Mouse (Mus musculus) lung, adult 2 months (tissue): ENCODE results near the gene Napepld. TPM values are rescaled to one million over a fixed set of nuclear protein-coding genes. Genes with fewer than 3 reads are reported as not detected.
A peak's percentile ranks its signal among the peaks of the same experiment; 100 is the strongest.
"Not testable (repeated sequence)": the region's sequence is repeated elsewhere in the genome, so short reads cannot be mapped to it uniquely, and the experiment has no call there.

ENCODE experiments used
- DNase-seq: peaks from one replicate; pipeline ENCODE4 v3.0.0; 2022
- H3K4me1 ChIP-seq: fragments of 200-500 bp; 2 replicates; pipeline ENCODE4 v1.6.1; 2011; ENCODE audit warnings: low read length; ENCODE audit not compliant: control insufficient read depth, insufficient read depth
- H3K4me3 ChIP-seq: fragments of 200-500 bp; replicated peaks from 2 replicates; pipeline ENCODE3; 2011; ENCODE audit warnings: low read depth, mild to moderate bottlenecking, control low read depth, low read length; ENCODE audit errors: extremely low read depth
- CTCF ChIP-seq: fragments of 200-500 bp; IDR thresholded peaks from 2 replicates; pipeline ENCODE4 v1.5.1; 2011; ENCODE audit warnings: mild to moderate bottlenecking, low read length, control low read depth; ENCODE audit not compliant: insufficient read depth
- POLR2A ChIP-seq: fragments of 200-500 bp; IDR thresholded peaks from 2 replicates; pipeline ENCODE4 v1.6.1; 2011; ENCODE audit warnings: low read depth, mild to moderate bottlenecking, control low read depth, low read length, borderline replicate concordance; ENCODE audit errors: extremely low read depth
- WGBS: fragments of 180-500 bp; shearing (Covaris S2); methylation state at CpG from one replicate; pipeline ENCODE4 v1.1.7; 2018; 5-methylcytosine and 5-hydroxymethylcytosine counted together
- polyA plus RNA-seq: library from polyadenylated mRNA; depleted of rRNA; stranded (reverse); fragments of >200 nt; gene quantifications from 2 replicates; pipeline ENCODE4 v1.2.3, GENCODE M21; 2012

Napepld gene
- polyA plus RNA-seq, 1 experiment = 3.6 TPM

- TF ChIP-seq POLR2A (no peak), CTCF (no peak)
- H3K4me1 ChIP-seq = no peaks in the 10 kb centered on the region
- 59% methylated on average over 13 of the region's 13 CpGs for WGBS
- DNase-seq = no peak
- no peak overlapping the region for H3K4me3 ChIP-seq
Observed at GRCm38 (mm10) chr5:21712127-21712715, 11.0 kb upstream of the Napepld start.

GRCm38 (mm10) chr5:21708011-21708410 is 6.8 kb upstream of the Napepld start:
- not testable (repeated sequence) for H3K4me3 ChIP-seq, H3K4me1 ChIP-seq, DNase-seq
- WGBS = 84% methylated on average over 8 of the region's 8 CpGs

DNA sequence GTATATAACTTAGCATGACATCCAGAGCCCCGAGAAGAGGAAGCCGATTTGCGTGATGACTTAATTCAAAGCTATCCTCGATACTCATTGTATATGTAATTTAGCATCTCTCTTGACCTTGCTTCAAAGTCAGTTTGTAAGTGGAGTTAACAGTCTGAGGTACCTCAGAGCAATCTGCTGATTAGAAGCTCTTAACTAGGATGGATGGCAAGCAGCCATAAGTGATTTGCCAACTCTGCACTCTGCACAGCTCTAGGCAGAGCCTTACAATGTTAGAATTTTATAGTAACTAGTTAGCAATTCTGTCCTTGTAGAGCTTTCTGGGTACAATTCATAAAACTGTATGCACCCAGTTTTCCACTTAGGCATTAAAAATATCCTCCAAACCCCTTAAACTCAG is 5.3 kb upstream of the Napepld start:
- DNase-seq = no peak
- Histone ChIP-seq H3K4me1 (no peaks in the 10 kb centered on the region; the same call in 1 of the 2 replicates), H3K4me3 (no peak overlapping the region)
- TF ChIP-seq POLR2A (no peak), CTCF (no peak)
- 80% methylated on average over 4 of the region's 4 CpGs for WGBS

DNA sequence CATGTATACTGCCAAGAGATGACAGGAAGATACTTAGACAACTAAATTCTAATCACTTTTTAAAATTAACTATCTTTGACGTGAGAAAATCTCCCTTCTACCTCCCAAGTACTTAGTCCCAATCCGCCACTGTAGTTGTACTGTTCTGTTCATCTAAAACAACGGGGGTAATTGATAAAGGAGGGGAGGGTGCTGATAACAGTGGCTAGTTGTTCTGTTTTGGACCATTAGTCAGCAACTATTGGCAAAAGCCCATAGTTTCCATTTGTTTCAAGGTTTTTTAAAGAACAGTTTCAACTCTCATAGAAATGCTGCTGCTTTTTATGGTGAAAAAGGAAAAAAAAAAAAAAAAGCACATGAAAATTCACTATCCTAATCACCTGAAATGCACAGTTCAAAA is 2.5 kb upstream of the Napepld start:
- no peaks in the 10 kb centered on the region; the same call in 1 of the 2 replicates for H3K4me1 ChIP-seq
- no peak overlapping the region for H3K4me3 ChIP-seq
- WGBS = 77% methylated on average over 3 of the region's 3 CpGs
- no peak for DNase-seq
- TF ChIP-seq POLR2A = no peak
- TF ChIP-seq CTCF = no peak

- WGBS = 56% methylated on average over 6 of the region's 6 CpGs
- H3K4me1 ChIP-seq = no peaks in the 10 kb centered on the region; the same call in 1 of the 2 replicates
Observed at GRCm38 (mm10) chr5:21702873-21703475, 1.8 kb upstream of the Napepld start.

DNA sequence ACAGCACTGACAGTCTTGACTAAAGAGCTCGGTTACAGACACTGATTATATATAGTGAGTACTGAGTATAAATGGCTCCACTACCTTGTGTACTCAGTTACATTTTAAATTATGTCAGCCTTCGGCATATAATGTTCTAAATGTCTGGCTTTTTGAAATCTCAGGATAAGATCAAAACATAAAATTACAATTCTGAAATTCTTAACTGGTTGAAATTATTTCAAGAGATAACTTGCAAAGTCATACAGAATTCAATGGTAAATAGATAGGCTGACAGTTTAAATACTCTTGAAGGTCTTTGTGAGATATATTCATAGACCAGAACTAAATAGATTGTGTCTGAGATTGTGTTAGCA is 791 bp upstream of the Napepld start:
- H3K4me3 ChIP-seq = peak overlapping the region; percentile 91
- 46% methylated on average over 2 of the region's 2 CpGs for WGBS
- H3K4me1 ChIP-seq = no peaks in the 10 kb centered on the region; the same call in 1 of the 2 replicates
- TF ChIP-seq CTCF (no peak), POLR2A (no peak)
- DNase-seq = no peak

More at GRCm38 (mm10) chr5:21702873-21703475, 1.8 kb upstream of the Napepld start:
- H3K4me3 ChIP-seq = no peak overlapping the region
- DNase-seq = no peak
- no peak for TF ChIP-seq POLR2A
- no peak for TF ChIP-seq CTCF

DNA sequence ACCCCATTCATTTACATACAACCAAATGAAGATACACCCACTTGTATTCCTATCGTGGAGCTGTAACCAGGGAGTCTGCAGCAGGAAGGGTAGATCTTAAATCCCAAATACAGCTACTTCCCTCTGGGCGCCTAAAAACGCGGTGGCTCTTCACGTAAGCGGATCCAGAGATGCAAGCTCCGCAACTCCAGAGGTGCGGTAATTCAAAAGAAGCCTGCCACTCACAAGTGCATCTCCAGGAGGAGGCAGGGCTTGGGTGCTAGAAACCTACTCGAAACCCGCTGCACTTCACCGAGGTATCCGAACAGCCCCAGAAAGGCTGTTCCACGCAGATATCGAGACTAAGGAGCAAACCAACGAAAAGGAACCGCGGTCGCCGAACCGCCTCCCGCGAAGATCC is 262 bp downstream of the Napepld start:
- WGBS = under 1% methylated on average over 22 of the region's 22 CpGs
- H3K4me3 ChIP-seq = peak overlapping the region; percentile 93
- H3K4me1 ChIP-seq = no peaks in the 10 kb centered on the region; the same call in 1 of the 2 replicates
- no peak for DNase-seq
- TF ChIP-seq POLR2A (no peak), CTCF (no peak)

DNA sequence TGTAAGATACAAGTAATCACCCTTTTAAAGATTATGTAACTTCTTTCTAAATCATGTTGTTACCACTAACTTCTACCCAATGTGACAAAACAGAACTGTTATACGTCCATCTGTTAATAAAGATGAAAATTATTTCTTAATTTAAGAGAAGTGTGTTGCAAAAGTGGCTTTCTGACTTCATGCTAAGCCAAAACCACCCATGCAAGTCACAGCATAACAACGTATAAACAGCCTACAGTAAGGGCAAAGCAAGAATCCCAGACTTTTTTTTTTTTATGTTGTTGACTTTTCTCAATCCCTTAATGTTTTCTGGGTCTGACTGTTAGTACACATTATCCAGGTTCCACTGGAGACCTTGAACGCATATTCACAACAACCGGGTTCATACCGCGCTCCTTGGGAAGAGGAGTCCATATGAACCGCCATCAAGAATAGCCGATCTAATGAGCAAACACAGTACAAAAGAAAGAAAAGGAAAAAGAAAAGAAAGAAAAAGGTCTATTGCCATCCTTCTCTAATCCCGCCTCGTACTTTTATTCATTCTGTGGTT is 849 bp downstream of the Napepld start:
- WGBS = 25% methylated on average over 10 of the region's 10 CpGs
- TF ChIP-seq POLR2A (no peak), CTCF (no peak)
- Histone ChIP-seq H3K4me1 (no peaks in the 10 kb centered on the region; the same call in 1 of the 2 replicates), H3K4me3 (no peak overlapping the region)
- DNase-seq = no peak

- not testable (repeated sequence) for DNase-seq, H3K4me3 ChIP-seq, H3K4me1 ChIP-seq
- 79% methylated on average over 3 of the region's 3 CpGs for WGBS
Observed at GRCm38 (mm10) chr5:21699555-21699954, 1.6 kb downstream of the Napepld start.

DNA sequence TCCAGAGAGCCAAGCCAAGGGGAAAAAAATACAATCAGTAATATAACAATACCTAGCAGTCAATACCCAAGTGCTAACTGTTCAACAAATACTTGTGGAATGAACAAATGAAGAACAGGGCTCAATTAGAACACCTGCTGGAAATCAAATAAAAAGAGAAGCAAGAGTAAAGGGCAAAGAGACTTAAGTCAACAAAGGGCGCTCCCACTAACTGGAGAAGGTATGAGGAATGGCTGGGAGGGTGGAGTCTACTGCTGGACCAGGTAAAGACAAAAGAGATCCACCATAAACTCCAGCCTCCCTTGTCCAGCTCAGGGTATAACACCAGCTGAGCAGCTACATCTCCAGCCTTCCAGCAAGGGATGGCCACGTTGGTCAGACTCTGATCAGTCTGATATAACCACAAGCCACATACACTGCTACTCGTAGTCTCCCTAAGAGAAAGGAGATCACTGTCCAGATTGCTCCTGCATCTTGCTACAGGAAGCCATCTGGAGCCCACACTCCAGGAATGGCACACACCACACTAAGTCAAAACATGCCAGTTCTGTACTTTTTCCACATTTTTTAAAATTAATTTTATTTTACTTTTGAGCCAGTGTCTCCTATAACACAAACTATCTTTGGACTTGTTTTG is 6.2 kb downstream of the Napepld start:
- H3K4me3 ChIP-seq = no peak overlapping the region
- WGBS = 68% methylated on average over 3 of the region's 3 CpGs
- no peak for DNase-seq
- H3K4me1 ChIP-seq = no peaks in the 10 kb centered on the region; the same call in 1 of the 2 replicates
- no peak for TF ChIP-seq CTCF
- TF ChIP-seq POLR2A = no peak
